Mouse (Mus musculus) small intestine, adult 2 months (tissue): ENCODE data around the gene Mttp. TPM values are rescaled to one million over a fixed set of nuclear protein-coding genes. Genes with fewer than 3 reads are reported as not detected.

ENCODE experiments used
- H3K27ac ChIP-seq: fragments of 200-500 bp; 2 replicates; pipeline ENCODE4 v1.5.1; 2012; ENCODE audit warnings: low read depth, low read length, control low read depth, inconsistent platforms; ENCODE audit not compliant: insufficient read depth
- H3K27me3 ChIP-seq: fragments of 200-500 bp; 2 replicates; pipeline ENCODE4 v1.6.1; 2012; ENCODE audit warnings: mild to moderate bottlenecking, moderate library complexity, low read length, inconsistent platforms; ENCODE audit not compliant: control insufficient read depth, insufficient read depth
- H3K36me3 ChIP-seq: fragments of 200-500 bp; 2 replicates; pipeline ENCODE4 v1.6.1; 2012; ENCODE audit warnings: mild to moderate bottlenecking, low read length, control low read depth, inconsistent platforms; ENCODE audit not compliant: control insufficient read depth, insufficient read depth
- H3K4me1 ChIP-seq: fragments of 200-500 bp; 2 replicates; pipeline ENCODE4 v1.6.1; 2012; ENCODE audit warnings: low read length, inconsistent platforms, mixed read lengths; ENCODE audit not compliant: control insufficient read depth, insufficient read depth, insufficient read length
- H3K4me3 ChIP-seq: fragments of 200-500 bp; 2 replicates; pipeline ENCODE4 v1.5.1; 2012; ENCODE audit warnings: low read depth, mild to moderate bottlenecking, control low read depth, inconsistent platforms, low read length, moderate library complexity
- CTCF ChIP-seq: fragments of 200-500 bp; IDR thresholded peaks from 2 replicates; pipeline ENCODE4 v1.5.1; 2012; ENCODE audit warnings: low read depth, mild to moderate bottlenecking, control low read depth, inconsistent platforms, low read length, moderate library complexity, mixed read lengths; ENCODE audit not compliant: insufficient replicate concordance, insufficient read length; ENCODE audit errors: extremely low read depth
- POLR2A ChIP-seq: fragments of 200-500 bp; IDR thresholded peaks from 2 replicates; pipeline ENCODE4 v1.6.1; 2012; ENCODE audit warnings: low read depth, mild to moderate bottlenecking, control low read depth, inconsistent platforms, low read length, moderate library complexity
- WGBS: fragments of 180-500 bp; shearing (Covaris S2); methylation state at CpG from one replicate; pipeline ENCODE4 v1.1.7; 2018; 5-methylcytosine and 5-hydroxymethylcytosine counted together
- polyA plus RNA-seq: library from polyadenylated mRNA; depleted of rRNA; stranded (reverse); fragments of >200 nt; gene quantifications from 2 replicates; pipeline ENCODE4 v1.2.3, GENCODE M21; 2012; rRNA removed

Mttp gene
- 60.5 and 108 TPM in 2 replicates for polyA plus RNA-seq

- H3K27ac ChIP-seq, result peak within 1 kb of the TSS; percentile 99
- H3K36me3 ChIP-seq, result peaks cover 1% of the 10 kb centered on the region; the same call in 1 of the 2 replicates
- WGBS, result 1% methylated on average over 8 of the region's 8 CpGs
- TF ChIP-seq CTCF, result no peak
- no peak for TF ChIP-seq POLR2A
- H3K4me3 ChIP-seq, result peak within 1 kb of the TSS; percentile 96
- H3K4me1 ChIP-seq, result no peaks in the 10 kb centered on the region
- H3K27me3 ChIP-seq, result no peaks in the 10 kb centered on the region
These were observed at the start of gene Mttp for GRCm38 (mm10) chr3:138144642-138145171. TSS of gene Mttp (minus strand) at chr3:138144968.

- no peak within 1 kb of the TSS for H3K4me3 ChIP-seq
- H3K4me1 ChIP-seq, result no peaks in the 10 kb centered on the region; the same call in 1 of the 2 replicates
- H3K36me3 ChIP-seq, result no peaks in the 10 kb centered on the region
- TF ChIP-seq POLR2A (no peak), CTCF (no peak)
- no peak within 1 kb of the TSS for H3K27ac ChIP-seq
- H3K27me3 ChIP-seq, result no peaks in the 10 kb centered on the region
- 77% methylated on average over 15 of the region's 15 CpGs for WGBS
These were observed 49.0 kb upstream of the Mttp start, which contains the start of gene 4930579F01Rik for GRCm38 (mm10) chr3:138193683-138194302. TSS of gene 4930579F01Rik (minus strand) at chr3:138193825.

GRCm38 (mm10) chr3:138192260-138192659, 47.5 kb upstream of the Mttp start:
- WGBS, result 77% methylated on average over 7 of the region's 7 CpGs

GRCm38 (mm10) chr3:138185995-138186930, 41.5 kb upstream of the Mttp start:
- Histone ChIP-seq H3K27me3 (no peaks in the 10 kb centered on the region), H3K27ac (no peak overlapping the region), H3K36me3 (no peaks in the 10 kb centered on the region), H3K4me1 (no peaks in the 10 kb centered on the region), H3K4me3 (no peak overlapping the region)
- TF ChIP-seq POLR2A, result no peak
- WGBS, result 80% methylated on average over 26 of the region's 26 CpGs

More at GRCm38 (mm10) chr3:138192260-138192659, 47.5 kb upstream of the Mttp start:
- H3K36me3 ChIP-seq, result no peaks in the 10 kb centered on the region
- H3K4me3 ChIP-seq, result no peak overlapping the region
- H3K27ac ChIP-seq, result no peak overlapping the region
- no peaks in the 10 kb centered on the region for H3K27me3 ChIP-seq
- H3K4me1 ChIP-seq, result no peaks in the 10 kb centered on the region
- TF ChIP-seq CTCF (no peak), POLR2A (no peak)

GRCm38 (mm10) chr3:138185290-138185689, 40.5 kb upstream of the Mttp start:
- Histone ChIP-seq H3K4me1 (no peaks in the 10 kb centered on the region), H3K36me3 (no peaks in the 10 kb centered on the region), H3K4me3 (no peak overlapping the region), H3K27me3 (no peaks in the 10 kb centered on the region), H3K27ac (no peak overlapping the region)
- no peak for TF ChIP-seq CTCF
- no peak for TF ChIP-seq POLR2A
- WGBS, result 13% methylated on average over 4 of the region's 4 CpGs

GRCm38 (mm10) chr3:138183371-138183770, 38.6 kb upstream of the Mttp start:
- Histone ChIP-seq H3K27me3 (no peaks in the 10 kb centered on the region), H3K36me3 (no peaks in the 10 kb centered on the region), H3K4me1 (no peaks in the 10 kb centered on the region), H3K4me3 (no peak overlapping the region), H3K27ac (no peak overlapping the region)
- 87% methylated on average over 7 of the region's 7 CpGs for WGBS
- TF ChIP-seq POLR2A (no peak), CTCF (no peak)

- Histone ChIP-seq H3K4me1 (no peaks in the 10 kb centered on the region), H3K36me3 (no peaks in the 10 kb centered on the region), H3K4me3 (no peak overlapping the region), H3K27ac (no peak overlapping the region), H3K27me3 (no peaks in the 10 kb centered on the region)
- TF ChIP-seq CTCF (no peak), POLR2A (no peak)
- 72% methylated on average over 2 of the region's 2 CpGs for WGBS
These were observed 37.3 kb upstream of the Mttp start for GRCm38 (mm10) chr3:138182019-138182418.
